Mouse (Mus musculus) adipose tissue, adult 10 weeks (tissue): Measurements from ENCODE around the gene Olfr935. TPM values are rescaled to one million over a fixed set of nuclear protein-coding genes. Genes with fewer than 3 reads are reported as not detected.

Source experiments
- polyA plus RNA-seq: library from polyadenylated mRNA; stranded (reverse); fragments of 350-450 nt; fragmentation: Illumina TruSeq; extraction: RNeasy Lipid Tissue Mini Kit (QIAGEN cat#74804); gene quantifications from one replicate; pipeline ENCODE4 v1.2.3, GENCODE M21; 2014; ENCODE audit warnings: low read depth, low replicate concordance

Gene Olfr935
- not detected for polyA plus RNA-seq

DNA sequence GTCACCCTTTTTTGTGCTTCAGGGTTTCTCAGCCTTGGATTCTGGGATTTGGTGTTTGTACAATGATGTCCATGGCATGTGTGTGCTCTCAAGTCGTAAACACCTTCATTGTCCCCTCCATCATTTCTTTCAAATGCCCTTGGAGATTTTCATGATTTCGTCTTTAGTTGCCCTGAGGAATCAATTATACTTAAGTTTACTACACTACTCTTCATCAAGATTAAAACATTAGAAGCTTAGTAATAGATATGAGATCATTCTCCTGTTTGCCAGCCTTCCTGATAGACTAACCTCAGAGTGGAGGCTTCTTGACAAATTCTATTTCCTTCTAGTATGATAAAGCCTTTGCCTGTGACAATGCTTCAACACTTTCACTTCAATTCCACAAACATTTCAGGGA, at the start of gene Olfr935:
TSS of gene Olfr935 (minus strand) at position 101 of the 400 bp plus-strand sequence.

GRCm38 (mm10) chr9:39023277-39023676, 23.8 kb upstream of the Olfr935 start, which contains the start of gene Olfr146:
Olfr146 (minus strand) TSS chr9:39023377.

DNA sequence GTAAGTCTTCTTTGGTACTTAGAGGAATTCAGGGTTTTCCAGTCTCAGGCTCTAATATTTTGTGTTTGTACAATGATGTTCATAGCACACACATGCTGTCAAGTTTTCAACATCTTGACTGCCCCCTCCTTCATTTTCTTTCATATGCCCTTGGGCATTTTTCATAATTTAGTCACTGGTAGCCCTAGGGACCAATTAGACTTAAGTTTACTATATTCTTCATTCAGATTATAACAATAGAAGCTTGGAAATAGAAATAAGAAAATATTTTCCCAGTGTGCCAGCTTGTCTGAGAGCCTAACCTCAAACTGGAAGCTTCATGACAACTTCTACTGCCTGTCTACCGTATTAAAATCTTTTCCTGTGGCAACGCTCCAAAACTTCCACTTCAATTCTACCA, 11.3 kb downstream of the Olfr935 start, which contains the start of gene Olfr934:
TSS of gene Olfr934 (minus strand) at position 101 of the 400 bp plus-strand sequence.

GRCm38 (mm10) chr9:38972013-38972412, 27.5 kb downstream of the Olfr935 start, which contains the start of gene Olfr933:
Olfr933 (plus strand) TSS chr9:38972313.

Other genes starting within 250 kb of the Olfr935 start
- 0.37 TPM for gene Olfr920, start 247.4 kb downstream of the Olfr935 start, polyA plus RNA-seq
- not detected for gene Olfr921, start 226.6 kb downstream of the Olfr935 start, polyA plus RNA-seq
- not detected for gene Olfr922, start 185.1 kb downstream of the Olfr935 start, polyA plus RNA-seq
- gene Olfr923, start 173.1 kb downstream of the Olfr935 start, polyA plus RNA-seq: not detected
- gene Olfr924, start 155.2 kb downstream of the Olfr935 start, polyA plus RNA-seq: not detected
- gene Olfr26, start 144.6 kb downstream of the Olfr935 start, polyA plus RNA-seq: not detected
- gene Olfr926, start 122.6 kb downstream of the Olfr935 start, polyA plus RNA-seq: not detected
- not detected for gene Olfr930, start 69.9 kb downstream of the Olfr935 start, polyA plus RNA-seq
- not detected for gene Olfr933, start 27.4 kb downstream of the Olfr935 start, polyA plus RNA-seq
- gene Olfr934, start 11.4 kb downstream of the Olfr935 start, polyA plus RNA-seq: not detected
- gene Olfr146, start 23.7 kb upstream of the Olfr935 start, polyA plus RNA-seq: not detected
- gene Olfr937, start 65.3 kb upstream of the Olfr935 start, polyA plus RNA-seq: not detected
- not detected for gene Olfr938, start 79.2 kb upstream of the Olfr935 start, polyA plus RNA-seq
- not detected for gene Olfr27, start 128.4 kb upstream of the Olfr935 start, polyA plus RNA-seq
- not detected for gene Olfr943, start 166.6 kb upstream of the Olfr935 start, polyA plus RNA-seq
- gene Olfr944, start 202.2 kb upstream of the Olfr935 start, polyA plus RNA-seq: not detected